In the genomic region with DNA sequence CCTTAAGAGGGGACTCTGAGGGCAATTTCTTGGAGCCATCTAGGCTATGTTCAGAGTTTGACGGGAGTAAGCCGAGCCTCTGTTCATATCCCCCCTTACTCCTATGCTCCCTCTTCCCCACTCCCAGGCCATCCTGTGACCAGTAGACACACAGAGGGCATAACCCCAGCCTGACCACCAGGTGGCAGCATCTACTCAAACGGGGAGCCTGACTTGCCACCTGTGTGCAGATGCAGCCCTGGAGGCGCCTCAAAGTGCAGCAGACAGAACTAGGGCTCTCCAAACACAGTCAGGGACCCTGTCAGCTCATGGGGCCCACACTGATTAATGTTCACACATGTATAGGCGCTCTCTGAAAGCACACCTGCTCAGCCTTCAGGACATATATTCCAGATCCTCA, we compare ENCODE assay signal across 8 mouse cellular contexts. TPM values are rescaled to one million over a fixed set of nuclear protein-coding genes. Genes with fewer than 3 reads are reported as not detected.
DNase-seq lines count a peak whose midpoint lies in the region; ATAC-seq lines count a peak whose summit lies in the region.

No protein-coding gene starts in this region.

- H3K9me3 ChIP-seq in forebrain, embryonic 16.5 days (ENCODE audit: control insufficient read depth, low read length): no peaks in the 10 kb centered on the region
- H3K9me3 ChIP-seq in hindbrain, embryonic 11.5 days (ENCODE audit: control insufficient read depth, low read length): no peaks in the 10 kb centered on the region

- H3K36me3 ChIP-seq in forebrain, embryonic 16.5 days (ENCODE audit: control insufficient read depth, insufficient read depth): no peaks in the 10 kb centered on the region
- no peaks in the 10 kb centered on the region for H3K36me3 ChIP-seq in hindbrain, embryonic 11.5 days (ENCODE audit: control insufficient read depth, insufficient read depth, low read length)

- peaks cover 7% of the 10 kb centered on the region for H3K4me1 ChIP-seq in forebrain, embryonic 16.5 days (replicated peaks; ENCODE audit: control insufficient read depth, insufficient read depth, low read length)
- peaks cover 2% of the 10 kb centered on the region; the same call in 1 of the 2 replicates for H3K4me1 ChIP-seq in hindbrain, embryonic 11.5 days (replicated peaks; ENCODE audit: control insufficient read depth, insufficient read depth, low read length)

- no peak overlapping the region for H3K9ac ChIP-seq in forebrain, embryonic 16.5 days (replicated peaks; ENCODE audit: low read depth, low read length)
- no peak overlapping the region for H3K9ac ChIP-seq in hindbrain, embryonic 11.5 days (ENCODE audit: low read depth, low read length)

- H3K4me3 ChIP-seq in forebrain, embryonic 16.5 days (replicated peaks; ENCODE audit: low read length): no peak overlapping the region
- no peak overlapping the region for H3K4me3 ChIP-seq in hindbrain, embryonic 11.5 days (ENCODE audit: low read depth, low read length)

- 5% methylated on average over 5 of the region's 5 CpGs for WGBS in forebrain, embryonic 16.5 days
- WGBS in hindbrain, embryonic 11.5 days: 14% methylated on average over 5 of the region's 5 CpGs

- H3K27ac ChIP-seq in forebrain, embryonic 16.5 days (ENCODE audit: low read length): no peak overlapping the region
- H3K27ac ChIP-seq in hindbrain, embryonic 11.5 days (ENCODE audit: low read depth, low read length): no peak overlapping the region

- peak; percentile 51 for ATAC-seq in forebrain, embryonic 16.5 days
- ATAC-seq in hindbrain, embryonic 11.5 days (ENCODE audit: low FRiP score): peak; percentile 60
- ATAC-seq in megakaryocyte, adult 5-6 weeks (ENCODE audit: poor library complexity, severe bottlenecking): peak; percentile 83

- DNase-seq in Muller cell, postnatal 12 days (ENCODE audit: inconsistent ontology term): peak; percentile 64
- DNase-seq in cerebellum, adult 18-20 months: peak; percentile 83
- peak; percentile 88 for DNase-seq in hindbrain, embryonic 11.5 days (ENCODE audit: low spot score)
- peak; percentile 66 to 69 for DNase-seq in layer of hippocampus, postnatal 36 days
- peak; percentile 57 to 76 for DNase-seq in right cerebral cortex, adult 2 months (ENCODE audit: low spot score in 2 of 2)
- peak; percentile 77 for DNase-seq in urinary bladder, postnatal 14 days (ENCODE audit: low spot score)

- H3K4me2 ChIP-seq in forebrain, embryonic 16.5 days (ENCODE audit: low read length): no peak overlapping the region
- no peak overlapping the region for H3K4me2 ChIP-seq in hindbrain, embryonic 11.5 days (replicated peaks; ENCODE audit: low read depth, low read length)

- H3K27me3 ChIP-seq in forebrain, embryonic 16.5 days (replicated peaks; ENCODE audit: control insufficient read depth, insufficient read depth, low read length): 0 out of 2 replicates have a peak, but pooled peaks cover 2% of the 10 kb centered on the region
- peaks cover 10% of the 10 kb centered on the region for H3K27me3 ChIP-seq in hindbrain, embryonic 11.5 days (ENCODE audit: control insufficient read depth, insufficient read depth, low read length)

RNA-seq across cellular contexts. Expression of gene Zfpm1, which starts 8.8 kb away (rescaled TPM):
- polyA plus RNA-seq in forebrain, embryonic 16.5 days (2015; fragmentation: Nextera tagmentation; extraction: Ambion mirVana): 0.41 and 0.65 TPM in 2 replicates
- 1.6 and 1.9 TPM in 2 replicates for polyA plus RNA-seq in hindbrain, embryonic 11.5 days (2014; fragmentation: Nextera tagmentation; extraction: Ambion mirVana)
- 10 to 100 TPM; 34.7 to 36.9 TPM for total RNA-seq in layer of hippocampus, postnatal 36 days (2021)
- 4.3 and 4.5 TPM in 2 replicates for total RNA-seq in megakaryocyte, adult 5-6 weeks (2015)
- total RNA-seq in megakaryocyte, adult 5-6 weeks (2017): 4.8 and 5.6 TPM in 2 replicates

Comparison
In these comparisons a context has a peak if more than half of its experiments do, and no peak if none do; other contexts are left out.
1. RNA of gene Zfpm1, which starts 8.8 kb away (total RNA-seq): 34.7 to 36.9 TPM in layer of hippocampus, postnatal 36 days; 4.3 to 5.6 TPM in megakaryocyte, adult 5-6 weeks; every median in the first group is over 4 times any median in the second.
2. Peak in every context shown above with its lines, with median percentiles within 50 percentile points of each other: DNase-seq and ATAC-seq.